Mouse (Mus musculus) left cerebral cortex, adult 8-10 months (tissue): ENCODE measurements around the gene Olfr1438-ps1. TPM values are rescaled to one million over a fixed set of nuclear protein-coding genes. Genes with fewer than 3 reads are reported as not detected.
"Not testable (repeated sequence)": the region's sequence is repeated elsewhere in the genome, so short reads cannot be mapped to it uniquely, and the experiment has no call there.

Source experiments
- DNase-seq, 2 experiments: peaks; one replicate each; pipeline ENCODE4 v3.0.0; 2022; ENCODE audit warnings: low spot score in 2 of 2
- total RNA-seq, 4 experiments: library from RNA; stranded (reverse); gene quantifications; 2 replicates each; pipeline ENCODE4 v1.2.4; 2022

Olfr1438-ps1 gene
- total RNA-seq: not detected

DNA sequence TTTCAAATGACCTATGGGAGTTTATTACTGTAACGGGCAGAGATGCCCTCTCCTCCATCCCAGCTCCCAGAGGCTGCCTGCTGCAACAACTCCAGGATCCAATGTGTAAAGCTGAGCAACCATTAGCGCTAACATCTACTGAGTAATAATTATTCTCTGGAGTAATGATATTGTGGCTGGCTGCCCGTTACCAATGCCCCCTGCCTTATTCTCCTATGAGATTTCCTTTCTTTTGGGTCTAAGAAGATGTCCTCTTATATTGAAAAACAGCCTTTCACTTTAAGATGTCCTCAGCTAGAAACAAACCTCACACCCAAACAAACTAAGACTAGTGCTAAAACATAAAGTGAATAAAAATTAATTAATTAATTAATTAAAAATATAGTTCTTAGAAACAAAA, at the start of gene Olfr1438-ps1:
Gene Olfr1438-ps1, minus strand, starts transcription at position 101 of the 400 bp plus-strand sequence.
- no peak for DNase-seq

GRCm38 (mm10) chr19:12374465-12375025, 38.8 kb upstream of the Olfr1438-ps1 start:
- DNase-seq: peak; percentile 3 to 55

DNA sequence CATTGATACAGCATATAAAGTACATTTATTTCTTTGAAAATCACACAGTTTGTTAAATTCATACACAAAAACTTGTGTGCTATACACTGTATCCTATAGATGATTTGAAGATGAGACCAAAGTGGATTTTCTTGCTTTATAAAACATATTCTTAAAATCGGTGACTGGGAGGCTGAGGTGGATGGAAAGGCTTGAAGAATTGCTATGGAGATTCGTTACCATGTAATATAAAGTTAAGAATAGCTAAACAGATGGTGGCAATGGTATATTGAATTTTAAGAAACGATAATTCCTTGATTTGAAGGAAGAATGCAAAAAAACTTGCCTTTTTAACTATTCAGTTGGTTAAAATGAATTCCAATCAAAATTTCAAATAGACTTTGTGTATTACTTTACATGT, 37.3 kb upstream of the Olfr1438-ps1 start:
- no peak for DNase-seq

GRCm38 (mm10) chr19:12325001-12325400, 10.7 kb downstream of the Olfr1438-ps1 start, which contains the start of gene Olfr1437:
Olfr1437 (minus strand) TSS chr19:12325101.
- DNase-seq: no peak

DNA sequence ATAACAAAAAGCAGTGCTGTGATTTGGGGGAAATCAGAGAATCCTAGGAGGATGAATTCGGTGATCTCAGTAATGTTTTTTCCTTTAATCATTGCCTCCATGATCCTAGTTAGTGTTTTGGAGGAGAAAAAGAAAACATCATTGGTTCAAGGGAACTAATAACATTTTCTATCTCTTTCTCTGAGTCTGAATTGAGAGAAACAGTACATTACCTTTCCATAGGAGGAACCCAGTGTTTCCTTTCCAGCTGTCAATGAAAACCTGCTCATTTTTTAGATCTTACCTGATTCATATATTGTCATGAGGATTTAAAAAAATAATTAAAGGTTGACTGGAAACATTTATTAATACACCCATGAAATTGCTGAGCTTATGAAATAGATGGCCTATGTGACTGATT, 36.7 kb downstream of the Olfr1438-ps1 start, which contains the start of gene Olfr1436:
Gene Olfr1436, minus strand, starts transcription at position 101 of the 400 bp plus-strand sequence.
- DNase-seq: not testable (repeated sequence)

GRCm38 (mm10) chr19:12292979-12293378, 42.7 kb downstream of the Olfr1438-ps1 start:
- no peak for DNase-seq

DNA sequence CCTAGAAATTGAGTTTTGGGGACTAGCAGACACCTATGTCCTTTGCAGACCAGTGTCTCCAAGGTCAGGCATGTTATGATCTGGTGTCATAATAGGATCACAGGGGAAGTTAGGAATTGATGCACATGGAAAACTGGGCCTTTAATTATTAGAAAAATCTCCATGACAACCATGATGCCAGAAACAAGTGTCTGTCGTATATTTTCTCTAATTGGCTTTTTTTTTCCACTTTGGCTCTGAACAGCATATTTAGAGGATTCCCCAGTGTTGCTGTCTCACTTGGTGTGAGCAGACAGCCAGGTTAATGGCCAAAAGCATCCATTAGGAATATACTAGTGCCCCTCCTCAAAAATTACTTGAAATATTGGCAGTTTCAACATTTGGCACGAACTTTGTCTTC, 56.2 kb downstream of the Olfr1438-ps1 start, which contains the start of gene Olfr1434:
Gene Olfr1434, plus strand, starts transcription at position 301 of the 400 bp plus-strand sequence.
- no peak for DNase-seq

Other genes starting within 250 kb of the Olfr1438-ps1 start
- not detected for gene Olfr1426, start 243.9 kb downstream of the Olfr1438-ps1 start, total RNA-seq
- not detected for gene Olfr1427, start 232.6 kb downstream of the Olfr1438-ps1 start, total RNA-seq
- gene Olfr1428, start 220.0 kb downstream of the Olfr1438-ps1 start, total RNA-seq: not detected
- gene Olfr76, start 212.7 kb downstream of the Olfr1438-ps1 start, total RNA-seq: not detected
- gene Olfr1555-ps1, start 165.8 kb downstream of the Olfr1438-ps1 start, total RNA-seq: not detected
- not detected for gene Olfr1431, start 135.3 kb downstream of the Olfr1438-ps1 start, total RNA-seq
- gene Olfr1432, start 103.3 kb downstream of the Olfr1438-ps1 start, total RNA-seq: not detected
- gene Olfr262, start 94.3 kb downstream of the Olfr1438-ps1 start, total RNA-seq: not detected
- not detected for gene Olfr235, start 74.9 kb downstream of the Olfr1438-ps1 start, total RNA-seq
- not detected for gene Olfr1434, start 56.1 kb downstream of the Olfr1438-ps1 start, total RNA-seq
- not detected for gene Olfr1436, start 36.8 kb downstream of the Olfr1438-ps1 start, total RNA-seq
- not detected for gene Olfr1437, start 10.8 kb downstream of the Olfr1438-ps1 start, total RNA-seq
- gene Olfr1440, start 51.4 kb upstream of the Olfr1438-ps1 start, total RNA-seq: not detected
- gene Olfr1441, start 81.5 kb upstream of the Olfr1438-ps1 start, total RNA-seq: not detected
- under 1 TPM in 1 of 4 experiments, not detected in 3; 0.09 TPM for gene Pfpl, start 92.0 kb upstream of the Olfr1438-ps1 start, total RNA-seq
- gene Mpeg1, start 124.9 kb upstream of the Olfr1438-ps1 start, total RNA-seq: 10 to 100 TPM in 2 of 4 experiments, 1 to 10 TPM in 2; 9.2 to 86.4 (median 32.6) TPM
- 10 to 100 TPM; 33.0 to 35.3 (median 34.1) TPM for gene Dtx4, start 165.5 kb upstream of the Olfr1438-ps1 start, total RNA-seq
- gene Fam111a, start 209.8 kb upstream of the Olfr1438-ps1 start, total RNA-seq: 1 to 10 TPM; 1.3 to 3.1 (median 1.8) TPM